Mouse (Mus musculus) cortical plate, adult 2 months (tissue): ENCODE data around the gene 2410137M14Rik.

Source experiments
- CTCF ChIP-seq: fragments of 200-500 bp; IDR thresholded peaks from 2 replicates; pipeline ENCODE4 v1.5.1; 2011; ENCODE audit warnings: mild to moderate bottlenecking, control low read depth, low read length; ENCODE audit not compliant: insufficient read depth; ENCODE audit errors: extremely low read depth
- POLR2A ChIP-seq: fragments of 200-500 bp; IDR thresholded peaks from 2 replicates; pipeline ENCODE4 v1.6.1; 2011; ENCODE audit warnings: mild to moderate bottlenecking, low read length, control low read depth; ENCODE audit not compliant: insufficient read depth; ENCODE audit errors: extremely low read depth

- TF ChIP-seq CTCF (no peak), POLR2A (no peak)
These were observed 32.8 kb downstream of the 2410137M14Rik start for GRCm38 (mm10) chr17:36948286-36948685.
